Mouse (Mus musculus): ENCODE data around the gene Ece1. TPM values are rescaled to one million over a fixed set of nuclear protein-coding genes. Genes with fewer than 3 reads are reported as not detected.

The Ece1 gene
- polyA plus RNA-seq, 1 experiment from 2014 or later, result 9.1 TPM

DNA sequence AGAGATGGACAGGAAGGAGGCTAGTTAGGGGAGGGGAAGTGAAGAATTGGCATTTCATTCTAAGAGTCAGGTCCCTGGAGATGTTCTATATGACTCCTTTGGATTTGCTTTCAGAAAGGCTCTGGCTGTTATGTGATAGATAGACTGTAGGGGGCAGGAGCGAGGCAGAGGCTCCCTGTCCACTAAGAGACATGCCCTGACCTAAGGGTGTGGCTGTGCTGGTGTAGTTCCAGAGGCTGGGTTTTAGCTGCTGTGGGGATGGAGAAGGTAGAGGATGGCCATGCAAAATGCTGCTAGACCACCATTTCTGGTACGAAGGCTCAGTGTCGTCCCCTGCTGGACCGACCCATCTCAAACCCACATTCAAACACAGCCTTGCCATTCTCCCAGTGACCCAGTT lies 8.9 kb downstream of the Ece1 start:
- Histone ChIP-seq H3K27ac (ENCODE audit: low read depth, low read length) (no peak overlapping the region), H3K9me3 (replicated peaks; ENCODE audit: control insufficient read depth, low read length) (no peaks in the 10 kb centered on the region), H3K36me3 (ENCODE audit: control insufficient read depth, insufficient read depth, low read length) (no peaks in the 10 kb centered on the region), H3K4me3 (ENCODE audit: low read depth, low read length) (no peak overlapping the region), H3K9ac (ENCODE audit: low read length) (no peak overlapping the region), H3K27me3 (replicated peaks; ENCODE audit: control insufficient read depth, insufficient read depth, low read length) (no peaks in the 10 kb centered on the region), H3K4me2 (ENCODE audit: low read length) (no peak overlapping the region), H3K4me1 (ENCODE audit: control insufficient read depth, insufficient read depth, low read length) (peaks cover 16% of the 10 kb centered on the region)
- 81% methylated on average over 4 of the region's 4 CpGs for WGBS
- no peak for DNase-seq (ENCODE audit: low spot score)
- no peak for ATAC-seq

DNA sequence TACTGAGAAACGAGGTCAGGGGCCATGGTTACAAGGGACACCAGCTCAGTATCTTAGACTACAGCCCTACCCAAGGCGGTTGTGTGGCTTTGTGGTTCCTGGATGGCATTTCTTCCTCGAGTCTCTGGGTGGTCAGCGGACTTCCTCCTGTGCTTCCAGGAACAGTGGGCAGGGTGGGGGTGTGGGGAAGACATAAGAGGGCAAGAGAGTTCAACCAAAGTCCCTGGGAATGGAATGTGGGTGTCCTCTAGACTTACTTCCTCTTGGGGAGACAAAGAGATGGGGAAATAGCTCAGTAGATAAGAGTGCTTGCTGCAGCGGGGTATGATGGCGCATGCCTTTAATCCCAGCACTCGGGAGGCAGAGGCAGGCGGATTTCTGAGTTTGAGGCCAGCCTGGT lies 9.4 kb downstream of the Ece1 start:
- Histone ChIP-seq H3K4me3 (ENCODE audit: low read depth, low read length) (no peak overlapping the region), H3K9ac (ENCODE audit: low read length) (no peak overlapping the region), H3K36me3 (ENCODE audit: control insufficient read depth, insufficient read depth, low read length) (no peaks in the 10 kb centered on the region), H3K27ac (ENCODE audit: low read depth, low read length) (no peak overlapping the region), H3K4me2 (ENCODE audit: low read length) (no peak overlapping the region), H3K9me3 (replicated peaks; ENCODE audit: control insufficient read depth, low read length) (no peaks in the 10 kb centered on the region), H3K4me1 (ENCODE audit: control insufficient read depth, insufficient read depth, low read length) (peaks cover 13% of the 10 kb centered on the region), H3K27me3 (replicated peaks; ENCODE audit: control insufficient read depth, insufficient read depth, low read length) (no peaks in the 10 kb centered on the region)
- DNase-seq (ENCODE audit: low spot score) (no peak), ATAC-seq (no peak)
- WGBS, result 93% methylated on average over 8 of the region's 8 CpGs

DNA sequence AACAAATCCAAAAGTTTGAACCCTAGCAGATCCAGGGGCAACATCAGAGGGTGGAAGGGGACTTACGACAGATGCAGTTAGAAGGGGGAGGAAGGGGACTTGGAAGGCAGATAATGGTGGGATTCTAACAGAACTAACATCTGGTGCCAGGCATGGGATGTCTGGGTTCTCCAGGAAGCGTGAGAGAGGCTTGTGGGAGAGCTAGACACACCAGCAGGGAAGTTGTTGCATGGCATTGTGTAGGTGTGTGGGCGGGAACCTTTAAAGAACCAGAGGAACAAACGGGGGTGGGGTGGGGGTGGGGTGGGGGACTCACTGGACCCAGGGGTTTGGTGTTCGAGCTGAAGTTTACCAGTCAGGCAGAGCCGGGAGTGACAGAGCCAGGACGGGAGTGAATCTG lies 12.3 kb downstream of the Ece1 start:
- no peak overlapping the region for H3K4me2 ChIP-seq (ENCODE audit: low read length)
- H3K4me3 ChIP-seq (ENCODE audit: low read depth, low read length), result no peak overlapping the region
- DNase-seq (ENCODE audit: low spot score) (no peak), ATAC-seq (no peak)
- H3K9me3 ChIP-seq (replicated peaks; ENCODE audit: control insufficient read depth, low read length), result no peaks in the 10 kb centered on the region
- H3K9ac ChIP-seq (ENCODE audit: low read length), result no peak overlapping the region
- peaks cover 14% of the 10 kb centered on the region for H3K4me1 ChIP-seq (ENCODE audit: control insufficient read depth, insufficient read depth, low read length)
- no peak overlapping the region for H3K27ac ChIP-seq (ENCODE audit: low read depth, low read length)
- WGBS, result 9% methylated on average over 7 of the region's 7 CpGs
- no peaks in the 10 kb centered on the region for H3K27me3 ChIP-seq (replicated peaks; ENCODE audit: control insufficient read depth, insufficient read depth, low read length)
- no peaks in the 10 kb centered on the region for H3K36me3 ChIP-seq (ENCODE audit: control insufficient read depth, insufficient read depth, low read length)

DNA sequence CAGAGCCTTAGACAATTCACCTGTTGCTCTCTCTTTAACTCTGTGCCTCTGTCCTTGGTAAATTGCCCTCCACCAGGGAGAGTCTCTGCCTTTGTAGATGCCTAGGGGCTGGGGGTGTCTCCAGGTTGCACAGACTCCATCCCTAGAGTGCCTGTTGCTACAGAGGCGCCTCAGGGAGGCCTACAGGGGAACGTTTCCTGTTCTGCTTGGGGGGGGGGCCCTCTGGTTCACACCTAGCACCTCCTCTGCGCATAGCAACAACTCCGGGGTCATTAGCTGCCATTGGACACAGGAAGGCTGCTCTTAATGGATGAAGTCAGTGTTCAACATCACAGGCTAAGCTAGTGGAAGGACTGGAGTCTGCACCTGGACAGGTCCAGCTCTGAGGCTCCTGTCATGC lies 12.8 kb downstream of the Ece1 start:
- Histone ChIP-seq H3K27ac (ENCODE audit: low read depth, low read length) (no peak overlapping the region), H3K4me3 (ENCODE audit: low read depth, low read length) (no peak overlapping the region), H3K9me3 (replicated peaks; ENCODE audit: control insufficient read depth, low read length) (no peaks in the 10 kb centered on the region), H3K36me3 (ENCODE audit: control insufficient read depth, insufficient read depth, low read length) (no peaks in the 10 kb centered on the region), H3K4me2 (ENCODE audit: low read length) (no peak overlapping the region), H3K9ac (ENCODE audit: low read length) (no peak overlapping the region), H3K4me1 (ENCODE audit: control insufficient read depth, insufficient read depth, low read length) (peaks cover 11% of the 10 kb centered on the region), H3K27me3 (replicated peaks; ENCODE audit: control insufficient read depth, insufficient read depth, low read length) (no peaks in the 10 kb centered on the region)
- no peak for DNase-seq (ENCODE audit: low spot score)
- WGBS, result 49% methylated on average over 4 of the region's 4 CpGs
- no peak for ATAC-seq

DNA sequence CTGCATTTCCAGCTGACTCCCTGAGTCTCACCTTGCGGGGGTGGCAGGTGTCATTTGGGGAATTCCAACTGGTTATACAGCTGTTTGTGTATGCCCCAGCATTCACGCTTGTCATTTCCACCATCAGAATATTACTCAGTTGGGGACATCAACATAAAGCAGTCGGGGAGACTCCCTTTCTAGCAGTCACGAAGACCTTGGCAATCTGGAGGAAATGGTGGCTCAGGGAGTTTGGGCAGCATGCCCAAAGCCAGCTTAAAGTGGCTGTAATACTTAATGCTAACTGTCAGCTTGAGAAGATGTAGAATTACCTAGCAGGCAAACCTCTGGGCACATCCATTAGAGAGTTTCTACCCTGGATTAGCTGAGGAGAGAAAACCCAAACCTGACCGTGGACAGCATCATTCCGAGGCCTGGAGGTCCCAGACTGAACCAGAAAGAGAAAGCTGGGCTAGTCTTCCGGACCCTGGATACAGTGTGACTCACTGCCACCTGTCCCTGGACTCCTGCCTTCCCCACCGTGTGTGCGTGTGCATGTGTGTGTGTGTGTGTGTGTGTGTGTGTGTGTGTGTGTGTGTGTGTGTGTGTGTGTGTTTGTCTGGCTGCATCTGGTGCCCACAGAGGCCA lies 13.5 kb downstream of the Ece1 start:
- WGBS, result 72% methylated on average over 7 of the region's 9 CpGs
- no peaks in the 10 kb centered on the region for H3K27me3 ChIP-seq (replicated peaks; ENCODE audit: control insufficient read depth, insufficient read depth, low read length)
- peaks cover 6% of the 10 kb centered on the region for H3K4me1 ChIP-seq (ENCODE audit: control insufficient read depth, insufficient read depth, low read length)
- ATAC-seq (no peak), DNase-seq (ENCODE audit: low spot score) (no peak)
- no peak overlapping the region for H3K4me2 ChIP-seq (ENCODE audit: low read length)
- no peak overlapping the region for H3K4me3 ChIP-seq (ENCODE audit: low read depth, low read length)
- H3K27ac ChIP-seq (ENCODE audit: low read depth, low read length), result no peak overlapping the region
- no peak overlapping the region for H3K9ac ChIP-seq (ENCODE audit: low read length)
- no peaks in the 10 kb centered on the region for H3K9me3 ChIP-seq (replicated peaks; ENCODE audit: control insufficient read depth, low read length)
- no peaks in the 10 kb centered on the region for H3K36me3 ChIP-seq (ENCODE audit: control insufficient read depth, insufficient read depth, low read length)

DNA sequence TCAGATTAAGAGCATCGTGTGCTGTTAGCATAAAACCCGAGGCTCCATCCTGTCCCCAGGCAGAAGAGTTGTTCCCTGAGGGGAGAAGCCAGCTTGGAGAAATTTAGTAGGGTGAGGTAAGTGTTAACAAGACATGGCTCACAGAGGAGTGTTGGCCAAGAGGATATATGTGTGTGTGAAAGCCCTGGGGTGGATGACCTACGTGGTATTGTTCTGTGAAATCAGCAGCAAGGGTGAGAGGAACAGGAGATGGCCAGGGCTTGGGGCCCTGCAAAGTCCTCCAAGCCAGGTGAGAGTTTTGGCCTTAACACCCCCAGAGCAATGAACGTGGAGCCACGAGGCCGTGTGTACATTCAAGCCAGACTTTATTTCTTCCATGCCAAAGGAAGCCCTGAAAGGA lies 14.8 kb downstream of the Ece1 start:
- H3K4me3 ChIP-seq (ENCODE audit: low read depth, low read length), result no peak overlapping the region
- WGBS, result 55% methylated on average over 6 of the region's 6 CpGs
- ATAC-seq (no peak), DNase-seq (ENCODE audit: low spot score) (no peak)
- no peak overlapping the region for H3K4me2 ChIP-seq (ENCODE audit: low read length)
- H3K9ac ChIP-seq (ENCODE audit: low read length), result no peak overlapping the region
- peaks cover 6% of the 10 kb centered on the region for H3K4me1 ChIP-seq (ENCODE audit: control insufficient read depth, insufficient read depth, low read length)
- H3K36me3 ChIP-seq (ENCODE audit: control insufficient read depth, insufficient read depth, low read length), result no peaks in the 10 kb centered on the region
- no peaks in the 10 kb centered on the region for H3K9me3 ChIP-seq (replicated peaks; ENCODE audit: control insufficient read depth, low read length)
- H3K27me3 ChIP-seq (replicated peaks; ENCODE audit: control insufficient read depth, insufficient read depth, low read length), result no peaks in the 10 kb centered on the region
- no peak overlapping the region for H3K27ac ChIP-seq (ENCODE audit: low read depth, low read length)

DNA sequence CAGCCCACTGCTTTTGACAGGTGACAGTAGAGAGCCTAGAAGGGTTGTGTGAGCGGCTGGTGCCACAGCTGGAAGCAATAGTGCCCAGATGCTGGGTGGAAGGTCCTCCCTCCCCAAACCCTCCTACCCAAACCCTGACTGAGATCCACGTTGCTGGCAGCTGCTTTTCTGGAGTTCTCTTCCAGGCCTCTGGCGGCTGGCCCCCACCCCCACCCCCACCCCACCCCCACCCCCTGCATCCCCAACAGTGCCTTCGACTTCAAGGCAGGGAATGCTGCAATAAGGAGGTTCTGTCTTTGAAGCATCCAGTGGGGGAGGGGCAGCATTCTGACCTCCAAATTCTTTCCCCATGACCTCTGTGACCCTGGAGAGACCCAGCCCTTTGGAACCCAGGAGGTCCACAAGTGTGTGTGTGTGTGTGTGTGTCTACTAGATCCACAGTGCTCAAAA lies 15.4 kb downstream of the Ece1 start:
- DNase-seq (ENCODE audit: low spot score), result no peak
- WGBS, result 9% methylated on average over 4 of the region's 4 CpGs

DNA sequence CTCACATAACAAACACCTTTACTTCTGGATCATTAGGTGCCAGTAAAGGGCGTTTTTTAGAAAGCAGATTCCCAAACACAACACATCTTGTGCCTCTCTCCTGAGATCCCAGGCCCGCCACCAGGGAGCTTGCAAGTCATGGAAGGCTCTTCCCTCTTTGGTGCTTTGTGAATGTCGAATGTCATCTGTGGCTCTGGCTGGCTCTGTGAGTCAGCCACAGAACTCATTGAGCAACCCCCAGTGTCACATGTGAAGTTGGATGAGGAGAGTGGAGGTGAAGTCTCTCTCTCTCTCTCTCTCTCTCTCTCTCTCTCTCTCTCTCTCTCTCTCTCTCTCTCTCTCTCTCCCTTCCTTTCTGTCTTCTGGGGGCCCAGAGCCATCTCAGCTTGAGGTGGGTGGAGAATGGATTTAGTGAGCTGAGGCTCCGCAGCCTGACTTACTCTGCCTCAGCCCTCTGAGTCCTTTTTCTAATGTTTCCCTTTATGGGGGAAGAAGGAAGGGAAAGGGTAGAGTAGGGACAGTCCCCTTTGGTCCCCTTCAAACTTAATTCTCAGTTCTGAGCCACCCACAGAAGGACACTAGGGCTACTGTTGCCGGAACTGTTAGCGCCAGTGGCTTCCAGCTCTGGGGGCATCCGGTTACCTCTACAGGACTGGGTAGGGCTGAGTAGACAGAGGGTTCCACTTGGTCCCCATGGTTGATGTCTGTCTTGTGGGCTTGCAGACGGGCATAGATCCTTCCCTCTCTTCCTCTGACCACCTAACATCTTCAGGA lies 17.5 kb downstream of the Ece1 start:
- no peak overlapping the region for H3K4me2 ChIP-seq (ENCODE audit: low read length)
- H3K27ac ChIP-seq (ENCODE audit: low read depth, low read length), result no peak overlapping the region
- peaks cover 6% of the 10 kb centered on the region for H3K4me1 ChIP-seq (ENCODE audit: control insufficient read depth, insufficient read depth, low read length)
- no peaks in the 10 kb centered on the region for H3K27me3 ChIP-seq (replicated peaks; ENCODE audit: control insufficient read depth, insufficient read depth, low read length)
- no peak overlapping the region for H3K9ac ChIP-seq (ENCODE audit: low read length)
- H3K36me3 ChIP-seq (ENCODE audit: control insufficient read depth, insufficient read depth, low read length), result no peaks in the 10 kb centered on the region
- ATAC-seq (no peak), DNase-seq (ENCODE audit: low spot score) (no peak)
- H3K9me3 ChIP-seq (replicated peaks; ENCODE audit: control insufficient read depth, low read length), result no peaks in the 10 kb centered on the region
- 80% methylated on average over 8 of the region's 8 CpGs for WGBS
- no peak overlapping the region for H3K4me3 ChIP-seq (ENCODE audit: low read depth, low read length)

More for the DNA sequence above, 15.4 kb downstream of the Ece1 start:
- Histone ChIP-seq H3K9ac (ENCODE audit: low read length) (no peak overlapping the region), H3K36me3 (ENCODE audit: control insufficient read depth, insufficient read depth, low read length) (no peaks in the 10 kb centered on the region), H3K9me3 (replicated peaks; ENCODE audit: control insufficient read depth, low read length) (no peaks in the 10 kb centered on the region), H3K27ac (ENCODE audit: low read depth, low read length) (no peak overlapping the region), H3K4me2 (ENCODE audit: low read length) (no peak overlapping the region), H3K4me3 (ENCODE audit: low read depth, low read length) (no peak overlapping the region), H3K27me3 (replicated peaks; ENCODE audit: control insufficient read depth, insufficient read depth, low read length) (no peaks in the 10 kb centered on the region), H3K4me1 (ENCODE audit: control insufficient read depth, insufficient read depth, low read length) (peaks cover 6% of the 10 kb centered on the region)
- no peak for ATAC-seq

DNA sequence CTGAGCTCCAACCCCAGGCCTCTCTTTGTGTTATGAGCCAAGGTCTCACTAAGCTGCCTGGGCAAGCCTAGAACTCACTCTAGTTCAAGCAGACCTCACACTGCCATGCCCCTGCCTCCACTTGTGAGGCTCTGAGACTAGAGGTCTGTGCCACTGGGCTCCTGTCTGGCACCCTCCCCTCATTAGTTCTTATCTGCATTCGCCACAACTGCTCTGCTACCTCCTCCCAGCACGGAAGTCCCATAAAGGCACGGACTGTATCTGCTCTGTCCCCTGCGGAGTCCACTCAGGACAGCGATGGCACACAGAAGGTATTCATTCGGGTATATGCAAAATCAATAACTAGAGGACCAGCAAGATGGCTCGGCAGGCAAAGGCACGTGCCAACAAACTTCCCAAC lies 19.4 kb downstream of the Ece1 start:
- DNase-seq (ENCODE audit: low spot score) (no peak), ATAC-seq (no peak)
- Histone ChIP-seq H3K27ac (ENCODE audit: low read depth, low read length) (no peak overlapping the region), H3K4me2 (ENCODE audit: low read length) (no peak overlapping the region), H3K9ac (ENCODE audit: low read length) (no peak overlapping the region), H3K4me3 (ENCODE audit: low read depth, low read length) (no peak overlapping the region), H3K4me1 (ENCODE audit: control insufficient read depth, insufficient read depth, low read length) (peaks cover 6% of the 10 kb centered on the region), H3K27me3 (replicated peaks; ENCODE audit: control insufficient read depth, insufficient read depth, low read length) (no peaks in the 10 kb centered on the region), H3K9me3 (replicated peaks; ENCODE audit: control insufficient read depth, low read length) (no peaks in the 10 kb centered on the region), H3K36me3 (ENCODE audit: control insufficient read depth, insufficient read depth, low read length) (no peaks in the 10 kb centered on the region)
- 86% methylated on average over 8 of the region's 8 CpGs for WGBS

All from forebrain, embryonic 14.5 days (tissue).